Comparison of ENCODE assay signal across 7 mouse cellular contexts in genomic region chr3:78949385-78949784, GRCm38 (mm10).
DNase-seq lines count a peak whose midpoint lies in the region; ATAC-seq and TF ChIP-seq lines count a peak whose summit lies in the region.
"Not testable (repeated sequence)": the region's sequence is repeated elsewhere in the genome, so short reads cannot be mapped to it uniquely, and the experiment has no call there.

No protein-coding gene starts in this region.

- not testable (repeated sequence) for H3K36me3 ChIP-seq in embryonic facial prominence, embryonic 11.5 days (replicated peaks; ENCODE audit: control insufficient read depth, insufficient read depth, low read depth, low read length); hindbrain, postnatal 0 days (ENCODE audit: insufficient read depth, low read length); liver, embryonic 14.5 days (replicated peaks; ENCODE audit: control insufficient read depth, insufficient read depth, low read depth); stomach, postnatal 0 days (ENCODE audit: control insufficient read depth, insufficient read depth, low read length)

- TF ChIP-seq CTCF in hindbrain, postnatal 0 days (IDR thresholded peaks at IDR 0.05; ENCODE audit: low read depth), result peak; percentile 40; the same call in 1 of the 2 replicates
- TF ChIP-seq CTCF in liver, embryonic 14.5 days (IDR thresholded peaks at IDR 0.05; ENCODE audit: low read depth), result 0 out of 2 replicates have a peak, but pooled peaks have one; percentile 16
- TF ChIP-seq CTCF in stomach, postnatal 0 days (IDR thresholded peaks at IDR 0.05; ENCODE audit: low read depth), result peak; percentile 58

- peak; percentile 32 for DNase-seq in A20 (ENCODE audit: low read depth, low spot score)
- peak; percentile 40 for DNase-seq in NIH3T3 (ENCODE audit: low read depth)
- peak; percentile 30 for DNase-seq in embryonic facial prominence, embryonic 11.5 days (ENCODE audit: low spot score)
- not testable (repeated sequence) for DNase-seq in hindbrain, postnatal 0 days (ENCODE audit: low spot score); liver, embryonic 14.5 days (ENCODE audit: low read depth in 3 of 3, low spot score in 3 of 3); stomach, postnatal 0 days (ENCODE audit: low spot score)
- DNase-seq in lung, postnatal 36 days, result peak; percentile 28

- H3K4me1 ChIP-seq in embryonic facial prominence, embryonic 11.5 days (ENCODE audit: control insufficient read depth, insufficient read depth, low read length); hindbrain, postnatal 0 days (ENCODE audit: insufficient read depth, low read length); liver, embryonic 14.5 days (replicated peaks; ENCODE audit: control insufficient read depth in 2 of 2, insufficient read depth in 2 of 2, low read length in 1 of 2); stomach, postnatal 0 days (replicated peaks; ENCODE audit: control insufficient read depth, insufficient read depth): not testable (repeated sequence)

- not testable (repeated sequence) for TF ChIP-seq EP300 in liver, embryonic 14.5 days (IDR thresholded peaks at IDR 0.05; ENCODE audit: low read depth); stomach, postnatal 0 days (optimal IDR thresholded peaks at IDR 0.05)

- not testable (repeated sequence) for H3K9me3 ChIP-seq in embryonic facial prominence, embryonic 11.5 days (replicated peaks; ENCODE audit: control insufficient read depth, low read length); hindbrain, postnatal 0 days (ENCODE audit: low read length); liver, embryonic 14.5 days (ENCODE audit: control insufficient read depth, low read length); stomach, postnatal 0 days (ENCODE audit: control insufficient read depth, low read length)

- H3K4me3 ChIP-seq in embryonic facial prominence, embryonic 11.5 days (ENCODE audit: low read depth, low read length); hindbrain, postnatal 0 days (ENCODE audit: low read length); liver, embryonic 14.5 days (ENCODE audit: insufficient read depth in 1 of 2, low read depth in 2 of 2, low read length in 2 of 2); stomach, postnatal 0 days (ENCODE audit: low read depth, low read length): not testable (repeated sequence)

- ATAC-seq in embryonic facial prominence, embryonic 11.5 days (replicated peaks; ENCODE audit: insufficient number of reproducible peaks, low FRiP score, low TSS enrichment, low read depth); hindbrain, postnatal 0 days; liver, embryonic 14.5 days (ENCODE audit: insufficient read depth); stomach, postnatal 0 days (ENCODE audit: low FRiP score, low TSS enrichment): not testable (repeated sequence)

- not testable (repeated sequence) for H3K4me2 ChIP-seq in embryonic facial prominence, embryonic 11.5 days (ENCODE audit: low read depth, low read length); hindbrain, postnatal 0 days (ENCODE audit: low read depth, low read length); liver, embryonic 14.5 days (ENCODE audit: low read depth); stomach, postnatal 0 days (replicated peaks; ENCODE audit: low read depth)

- WGBS in embryonic facial prominence, embryonic 11.5 days, result 66% methylated on average over 6 of the region's 7 CpGs
- 80% methylated on average over 6 of the region's 7 CpGs for WGBS in hindbrain, postnatal 0 days
- WGBS in liver, embryonic 14.5 days (ENCODE audit: insufficient replicate concordance), result 70% methylated on average over 6 of the region's 7 CpGs
- WGBS in stomach, postnatal 0 days, result 63% methylated on average over 6 of the region's 7 CpGs

- not testable (repeated sequence) for H3K27me3 ChIP-seq in embryonic facial prominence, embryonic 11.5 days (ENCODE audit: control insufficient read depth, insufficient read depth, low read length); hindbrain, postnatal 0 days (ENCODE audit: insufficient read depth, low read length); liver, embryonic 14.5 days (ENCODE audit: control insufficient read depth, insufficient read depth, low read length); stomach, postnatal 0 days (ENCODE audit: control insufficient read depth, insufficient read depth, low read length)

- H3K9ac ChIP-seq in embryonic facial prominence, embryonic 11.5 days (replicated peaks; ENCODE audit: low read length); hindbrain, postnatal 0 days (replicated peaks; ENCODE audit: low read length); liver, embryonic 14.5 days (replicated peaks); stomach, postnatal 0 days (ENCODE audit: low read length): not testable (repeated sequence)

- H3K27ac ChIP-seq in embryonic facial prominence, embryonic 11.5 days (replicated peaks; ENCODE audit: low read depth, low read length); hindbrain, postnatal 0 days; liver, embryonic 14.5 days; stomach, postnatal 0 days (replicated peaks): not testable (repeated sequence)
